Mouse (Mus musculus): ENCODE results near the gene Cygb.

DNA sequence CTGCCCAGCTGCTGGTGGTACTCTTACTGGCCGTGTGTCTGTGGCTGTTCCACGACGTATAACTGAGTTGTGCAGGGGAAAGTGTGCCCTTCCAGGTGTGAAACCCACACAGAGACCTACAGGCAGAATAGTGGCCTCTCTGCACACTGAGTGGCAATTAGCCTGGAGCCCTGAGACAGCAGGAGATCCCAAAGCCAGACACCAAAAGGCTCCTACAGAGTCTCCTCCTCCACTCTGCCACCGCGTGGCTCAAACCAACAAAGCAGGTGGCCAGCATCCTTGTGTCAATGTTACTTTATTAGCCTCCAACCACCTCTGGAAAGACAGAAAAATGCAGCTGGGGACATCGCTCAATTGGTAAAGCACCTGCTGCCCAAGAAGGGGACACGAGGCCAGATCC, 14.7 kb upstream of the Cygb start:
- TF ChIP-seq POLR2AphosphoS2 (IDR thresholded peaks at IDR 0.05; ENCODE audit: insufficient read length, low read depth) (no peak), POLR2A (IDR thresholded peaks at IDR 0.05; ENCODE audit: insufficient read length, low read depth) (no peak), MAX (IDR thresholded peaks at IDR 0.05; ENCODE audit: low read depth) (no peak), USF1 (IDR thresholded peaks at IDR 0.05; ENCODE audit: low read depth) (no peak)
